Mouse (Mus musculus): ENCODE measurements at regions not wholly inside any gene's neighbourhood (a gene's known extent, or its start where the extent isn't known, plus 50 kb on each side); places are given as distances from the start of the nearest gene placed in this dataset.

DNA sequence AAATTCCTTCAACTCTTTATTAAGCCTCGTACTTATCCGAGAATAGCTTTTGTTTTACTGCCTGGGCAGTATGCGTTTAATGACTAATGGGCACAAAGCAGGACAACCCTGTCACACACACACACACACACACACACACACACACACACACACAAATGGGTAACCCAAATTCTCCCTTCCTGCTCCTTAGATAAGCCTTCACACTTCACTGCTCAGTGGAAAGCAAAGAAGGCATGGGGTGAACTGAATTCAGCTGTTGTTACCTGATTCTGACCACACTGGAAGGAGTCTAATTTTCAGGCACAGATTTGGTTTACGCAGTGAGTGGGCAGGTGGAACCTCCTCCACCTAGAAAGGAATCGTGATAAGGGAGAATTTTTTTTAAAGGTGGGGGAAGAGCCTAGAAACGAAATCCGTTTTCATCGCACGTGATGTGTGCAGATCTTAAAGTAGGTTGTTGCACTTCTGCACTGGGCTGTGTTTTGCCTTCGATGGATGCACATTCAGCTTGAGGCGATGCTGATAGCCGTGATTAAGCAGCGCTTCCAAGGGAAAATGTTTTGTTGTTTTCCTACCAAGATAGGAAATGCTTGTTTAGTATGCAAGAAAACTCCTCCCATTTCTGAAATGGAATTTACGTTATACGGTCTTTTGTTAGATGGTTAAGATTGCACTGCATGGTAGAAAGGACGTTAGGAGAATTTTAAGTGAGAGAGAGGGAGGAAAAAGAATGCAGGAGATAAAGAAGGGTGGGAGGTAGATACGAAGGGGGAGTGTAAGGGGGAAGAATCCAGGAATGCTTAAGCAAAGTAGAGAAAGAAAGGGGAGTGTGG lies 286.2 kb upstream of the Rps6ka3 start:
- Histone ChIP-seq H3K27ac (ENCODE audit: insufficient read depth, low read depth) (no peak overlapping the region), H3K4me1 (ENCODE audit: control insufficient read depth in 1 of 2, insufficient read depth in 2 of 2) (peaks cover 0 to 7% of the 10 kb centered on the region in 2 experiments; a peak in 1 of 4 replicates), H3K9me3 (replicated peaks; ENCODE audit: low read length) (no peaks in the 10 kb centered on the region), H3K79me2 (replicated peaks; ENCODE audit: control insufficient read depth, extremely low read depth, insufficient read depth, poor library complexity, severe bottlenecking) (no peaks in the 10 kb centered on the region), H3K4me2 (ENCODE audit: insufficient read depth, low read depth, poor library complexity, severe bottlenecking) (peak overlapping the region; percentile 21; the same call in 1 of the 2 replicates), H3K36me3 (replicated peaks in 1 of 2; ENCODE audit: control insufficient read depth in 1 of 2, insufficient read depth in 1 of 2, low read length in 1 of 2) (no peaks in the 10 kb centered on the region), H3K9ac (ENCODE audit: insufficient read depth, low read depth) (no peak overlapping the region), H3K27me3 (replicated peaks) (no peaks in the 10 kb centered on the region), H3K4me3 (replicated peaks in 1 of 3; ENCODE audit: low read depth in 2 of 3, low read length in 2 of 3, poor library complexity in 1 of 3) (no peak overlapping the region)
- DNase-seq (ENCODE audit: extremely low read depth): no peak
- dilution Hi-C loops (cut with MboI; ENCODE audit: extremely low pct_ligation_motif_present, extremely low pct_unique_long_range_greater_than_20kb, low sequenced_read_pairs) (no loop called here), in situ Hi-C loops (cut with MboI; ENCODE audit: low pct_ligation_motif_present, low pct_unique_long_range_greater_than_20kb, low sequenced_read_pairs) (no loop called here)
- TF ChIP-seq IRF4 (IDR thresholded peaks at IDR 0.05; ENCODE audit: low read depth, low read length) (no peak), E2F4 (IDR thresholded peaks at IDR 0.05; ENCODE audit: insufficient replicate concordance, low read depth, low read length) (no peak), CHD2 (IDR thresholded peaks at IDR 0.05; ENCODE audit: low read length) (no peak), EP300 (IDR thresholded peaks at IDR 0.05; ENCODE audit: low read length) (no peak), MEF2A (IDR thresholded peaks at IDR 0.05; ENCODE audit: borderline replicate concordance, low read depth, low read length) (no peak), JUND (conservative IDR thresholded peaks at IDR 0.05; ENCODE audit: low read depth, low read length) (no peak), ELF1 (IDR thresholded peaks at IDR 0.05; ENCODE audit: low read depth, low read length) (no peak), NELFE (IDR thresholded peaks at IDR 0.05; ENCODE audit: low read depth, low read length) (no peak), CHD1 (IDR thresholded peaks at IDR 0.05; ENCODE audit: low read depth, low read length) (no peak), KAT2A (IDR thresholded peaks at IDR 0.05; ENCODE audit: insufficient replicate concordance, low read length) (no peak), MYC (IDR thresholded peaks at IDR 0.05; ENCODE audit: low read depth, low read length) (no peak), MAZ (IDR thresholded peaks at IDR 0.05; ENCODE audit: low read depth, low read length) (no peak), ZC3H11A (IDR thresholded peaks at IDR 0.05; ENCODE audit: low read depth, low read length) (no peak), POLR2AphosphoS2 (IDR thresholded peaks at IDR 0.05; ENCODE audit: low read depth, low read length) (no peak), JUN (IDR thresholded peaks at IDR 0.05; ENCODE audit: insufficient read depth, low read depth, low read length) (no peak), ZMIZ1 (IDR thresholded peaks at IDR 0.05; ENCODE audit: low read depth, low read length) (no peak), RCOR1 (conservative IDR thresholded peaks at IDR 0.05; ENCODE audit: low read depth, low read length) (no peak)

Data from CH12.LX (cell line).